Mouse (Mus musculus): Measurements from ENCODE around the gene Dcaf6. TPM values are rescaled to one million over a fixed set of nuclear protein-coding genes. Genes with fewer than 3 reads are reported as not detected.
A peak's percentile ranks its signal among the peaks of the same experiment; 100 is the strongest.

Dcaf6 gene
- total and polyA plus RNA-seq, 3 experiments: 8.2 to 17.1 TPM; not detected in 1

- Histone ChIP-seq H3K9ac (ENCODE audit: control insufficient read depth, low read depth, low read length, poor library complexity, severe bottlenecking) (no peak overlapping the region), H3K4me1 (ENCODE audit: control insufficient read depth in 1 of 2, insufficient read depth in 2 of 2, low read length in 2 of 2) (peaks cover 0 to 6% of the 10 kb centered on the region in 2 experiments; a peak in 1 of 4 replicates), H3K27ac (ENCODE audit: control insufficient read depth, low read depth, low read length) (no peak overlapping the region), H3K9me3 (replicated peaks; ENCODE audit: insufficient read depth, low read length) (no peaks in the 10 kb centered on the region), H3K4me3 (ENCODE audit: control insufficient read depth in 1 of 2, insufficient read depth in 1 of 2, low read depth in 2 of 2, low read length in 2 of 2) (no peak overlapping the region), H3K36me3 (ENCODE audit: control insufficient read depth in 1 of 2, insufficient read depth in 2 of 2, low read length in 2 of 2) (no peaks in the 10 kb centered on the region), H3K79me2 (ENCODE audit: control insufficient read depth, insufficient read depth, low read length, poor library complexity) (no peaks in the 10 kb centered on the region), H3K27me3 (ENCODE audit: control insufficient read depth in 1 of 2, insufficient read depth in 2 of 2, low read length in 2 of 2) (peaks cover 8 to 17% of the 10 kb centered on the region in 2 experiments)
- no peak for DNase-seq (ENCODE audit: low read depth, low spot score)
- TF ChIP-seq MXI1 (IDR thresholded peaks at IDR 0.05; ENCODE audit: low read depth, low read length): no peak
- TF ChIP-seq ZNF384 (IDR thresholded peaks at IDR 0.05; ENCODE audit: low read depth, low read length): no peak
- TF ChIP-seq ETS1 (IDR thresholded peaks at IDR 0.05; ENCODE audit: low read depth, low read length): no peak
- TF ChIP-seq MAFK (IDR thresholded peaks at IDR 0.05; ENCODE audit: borderline replicate concordance, low read depth, low read length): no peak
- TF ChIP-seq ELF1 (IDR thresholded peaks at IDR 0.05; ENCODE audit: low read depth, low read length): no peak
- no peak for TF ChIP-seq MAZ (IDR thresholded peaks at IDR 0.05; ENCODE audit: low read depth, low read length)
- TF ChIP-seq POLR2A (IDR thresholded peaks at IDR 0.05; ENCODE audit: control insufficient read depth in 1 of 2, insufficient read depth in 1 of 2, low read depth in 1 of 2, low read length in 2 of 2, poor library complexity in 1 of 2): no peak
- no peak for TF ChIP-seq TBP (IDR thresholded peaks at IDR 0.05; ENCODE audit: low read depth, low read length)
These were observed 177.3 kb downstream of the Dcaf6 start for GRCm38 (mm10) chr1:165282967-165283345.

- DNase-seq (ENCODE audit: low read depth, low spot score): peak; percentile 19
- Histone ChIP-seq H3K79me2 (ENCODE audit: control insufficient read depth, insufficient read depth, low read length, poor library complexity) (no peaks in the 10 kb centered on the region), H3K36me3 (ENCODE audit: control insufficient read depth in 1 of 2, insufficient read depth in 2 of 2, low read length in 2 of 2) (no peaks in the 10 kb centered on the region), H3K27ac (ENCODE audit: control insufficient read depth, low read depth, low read length) (no peak overlapping the region), H3K27me3 (ENCODE audit: control insufficient read depth in 1 of 2, insufficient read depth in 2 of 2, low read length in 2 of 2) (peaks cover 8 to 17% of the 10 kb centered on the region in 2 experiments), H3K4me1 (ENCODE audit: control insufficient read depth in 1 of 2, insufficient read depth in 2 of 2, low read length in 2 of 2) (peaks cover 0 to 6% of the 10 kb centered on the region in 2 experiments; a peak in 1 of 4 replicates), H3K4me3 (ENCODE audit: control insufficient read depth in 1 of 2, insufficient read depth in 1 of 2, low read depth in 2 of 2, low read length in 2 of 2) (peak overlapping the region in 1 of 2 experiments; percentile 47; a peak in 2 of 4 replicates), H3K9ac (ENCODE audit: control insufficient read depth, low read depth, low read length, poor library complexity, severe bottlenecking) (peak overlapping the region; percentile 45; the same call in 1 of the 2 replicates), H3K9me3 (replicated peaks; ENCODE audit: insufficient read depth, low read length) (no peaks in the 10 kb centered on the region)
- TF ChIP-seq CHD1 (IDR thresholded peaks at IDR 0.05; ENCODE audit: low read depth, low read length) (no peak), MAZ (IDR thresholded peaks at IDR 0.05; ENCODE audit: low read depth, low read length) (no peak), NELFE (IDR thresholded peaks at IDR 0.05; ENCODE audit: low read depth, low read length) (no peak), POLR2AphosphoS5 (IDR thresholded peaks at IDR 0.05; ENCODE audit: borderline replicate concordance, low read depth, low read length) (no peak), ELF1 (IDR thresholded peaks at IDR 0.05; ENCODE audit: low read depth, low read length) (no peak), ZNF384 (IDR thresholded peaks at IDR 0.05; ENCODE audit: low read depth, low read length) (no peak), MYC (IDR thresholded peaks at IDR 0.05; ENCODE audit: low read depth, low read length) (no peak), MAFK (IDR thresholded peaks at IDR 0.05; ENCODE audit: borderline replicate concordance, low read depth, low read length) (no peak), ZMIZ1 (IDR thresholded peaks at IDR 0.05; ENCODE audit: low read depth, low read length) (no peak), TBP (IDR thresholded peaks at IDR 0.05; ENCODE audit: low read depth, low read length) (no peak), RCOR1 (IDR thresholded peaks at IDR 0.05; ENCODE audit: low read depth, low read length) (no peak), RAD21 (IDR thresholded peaks at IDR 0.05; ENCODE audit: low read depth, low read length) (no peak), MAX (IDR thresholded peaks at IDR 0.05; ENCODE audit: low read length) (no peak), EP300 (IDR thresholded peaks at IDR 0.05; ENCODE audit: low read depth in 1 of 2, low read length in 2 of 2) (no peak), MYB (IDR thresholded peaks at IDR 0.05; ENCODE audit: low read depth, low read length) (no peak), POLR2A (IDR thresholded peaks at IDR 0.05; ENCODE audit: control insufficient read depth in 1 of 2, insufficient read depth in 1 of 2, low read depth in 1 of 2, low read length in 2 of 2, poor library complexity in 1 of 2) (no peak), POLR2AphosphoS2 (IDR thresholded peaks at IDR 0.05; ENCODE audit: low read length) (no peak), ETS1 (IDR thresholded peaks at IDR 0.05; ENCODE audit: low read depth, low read length) (no peak), BHLHE40 (IDR thresholded peaks at IDR 0.05; ENCODE audit: borderline replicate concordance, low read depth, low read length) (no peak)
These were observed 177.9 kb downstream of the Dcaf6 start for GRCm38 (mm10) chr1:165282222-165282966.
